Mouse (Mus musculus) midbrain, embryonic 16.5 days (tissue): ENCODE results near the gene Pls1. TPM values are rescaled to one million over a fixed set of nuclear protein-coding genes. Genes with fewer than 3 reads are reported as not detected.

Experiments used
- ATAC-seq: fragments of 200-750 bp; cut with Nextera tagmentation; 2 replicates; pipeline ENCODE4 v1.8.0; 2017; ENCODE audit warnings: moderate TSS enrichment
- H3K27ac ChIP-seq: fragments of 300-500 bp; sonication (generic); 2 replicates; pipeline ENCODE4 v1.5.1; 2014; ENCODE audit warnings: mild to moderate bottlenecking, low read length, mixed read lengths
- H3K27me3 ChIP-seq: fragments of 300-500 bp; sonication (generic); 2 replicates; pipeline ENCODE4 v1.6.1; 2014; ENCODE audit warnings: low read depth, low read length, mixed read lengths; ENCODE audit not compliant: control insufficient read depth, insufficient read depth
- H3K36me3 ChIP-seq: fragments of 300-500 bp; sonication (generic); 2 replicates; pipeline ENCODE4 v1.6.1; 2014; ENCODE audit warnings: mild to moderate bottlenecking, low read length, moderate library complexity, mixed read lengths; ENCODE audit not compliant: control insufficient read depth, insufficient read depth
- H3K4me1 ChIP-seq: fragments of 300-500 bp; sonication (generic); 2 replicates; pipeline ENCODE4 v1.6.1; 2014; ENCODE audit warnings: mild to moderate bottlenecking, low read length, mixed read lengths; ENCODE audit not compliant: control insufficient read depth, insufficient read depth
- H3K4me2 ChIP-seq: fragments of 300-500 bp; sonication (generic); 2 replicates; pipeline ENCODE4 v1.6.1; 2014; ENCODE audit warnings: mild to moderate bottlenecking, low read length, mixed read lengths
- H3K4me3 ChIP-seq: fragments of 300-500 bp; sonication (generic); 2 replicates; pipeline ENCODE4 v1.5.1; 2014; ENCODE audit warnings: low read depth, mild to moderate bottlenecking, low read length, moderate library complexity, mixed read lengths
- H3K9ac ChIP-seq: fragments of 300-500 bp; sonication (generic); 2 replicates; pipeline ENCODE4 v1.6.1; 2014; ENCODE audit warnings: low read depth, low read length, mixed read lengths
- H3K9me3 ChIP-seq: fragments of 300-500 bp; sonication (generic); replicated peaks from 2 replicates; pipeline ENCODE4 v1.6.1; 2014; ENCODE audit warnings: mild to moderate bottlenecking, low read length, mixed read lengths; ENCODE audit not compliant: control insufficient read depth, poor library complexity, severe bottlenecking
- WGBS: fragments of 180-500 bp; shearing (Covaris S2); extraction: QIAGEN DNeasy Blood & Tissue Kit; methylation state at CpG from one replicate; pipeline ENCODE4 v1.1.7; 2014; 5-methylcytosine and 5-hydroxymethylcytosine counted together
- polyA plus RNA-seq: library from polyadenylated mRNA; unstranded; fragments of >200 nt; fragmentation: Nextera tagmentation; extraction: Ambion mirVana; gene quantifications from 2 replicates; pipeline ENCODE4 v1.2.1, GENCODE M21; 2015

The Pls1 gene
- polyA plus RNA-seq, 1 experiment from 2014 or later: 2.9 TPM

- Histone ChIP-seq H3K4me3 (no peak overlapping the region), H3K4me2 (no peak overlapping the region), H3K27ac (no peak overlapping the region), H3K36me3 (peaks cover 11% of the 10 kb centered on the region), H3K9me3 (no peaks in the 10 kb centered on the region), H3K4me1 (no peaks in the 10 kb centered on the region), H3K9ac (no peak overlapping the region), H3K27me3 (no peaks in the 10 kb centered on the region)
- ATAC-seq: no peak
- 88% methylated on average over 3 of the region's 3 CpGs for WGBS
Observed at GRCm38 (mm10) chr9:95704078-95704477, 141.0 kb downstream of the Pls1 start.

Other genes with a start within 250 kb of the Pls1 start
- 1.7 and 2.3 TPM in 2 replicates for gene Pcolce2, start 207.7 kb downstream of the Pls1 start, polyA plus RNA-seq
- 8.3 TPM in 2 replicates for gene Trpc1, start 94.9 kb downstream of the Pls1 start, polyA plus RNA-seq
- gene Atr, start 12.3 kb upstream of the Pls1 start, polyA plus RNA-seq: 11.6 and 14.4 TPM in 2 replicates
- 14.4 and 18.4 TPM in 2 replicates for gene Xrn1, start 109.4 kb upstream of the Pls1 start, polyA plus RNA-seq